Mouse (Mus musculus) erythroid progenitor cell, adult 5-6 weeks (primary cell): ENCODE measurements around the gene Fgfr1op. TPM values are rescaled to one million over a fixed set of nuclear protein-coding genes. Genes with fewer than 3 reads are reported as not detected.

ENCODE experiments used
- total RNA-seq, 2 experiments: library from RNA; stranded (forward) in 1 of 2; stranded (reverse) in 1 of 2; fragments of 150-400 nt in 1 of 2; fragments of 186-747, 209-891 nt in 1 of 2; gene quantifications; 2 replicates each; pipeline versions ENCODE4 v1.2.3 to v1.2.4; 2015 to 2017; ENCODE audit warnings: low replicate concordance in 2 of 2

Gene Fgfr1op
- total RNA-seq, 2 experiments from 2014 or later: 23.5 to 28.3 TPM

Other genes starting within 250 kb of the Fgfr1op start
- gene Tagap, start 239.5 kb upstream of the Fgfr1op start, total RNA-seq (2015; ENCODE audit: low replicate concordance): 3.4 and 14.8 TPM in 2 replicates
- gene Tagap, start 239.5 kb upstream of the Fgfr1op start, total RNA-seq (2017; ENCODE audit: low replicate concordance): 3.1 and 4.4 TPM in 2 replicates
- 27.8 and 39.0 TPM in 2 replicates for gene Rsph3a, start 219.9 kb upstream of the Fgfr1op start, total RNA-seq (2015; ENCODE audit: low replicate concordance)
- 1.5 and 19.5 TPM in 2 replicates for gene Rsph3a, start 219.9 kb upstream of the Fgfr1op start, total RNA-seq (2017; ENCODE audit: low replicate concordance)
- not detected in 2 replicates for gene Gm49673, start 17.7 kb upstream of the Fgfr1op start, total RNA-seq (2015; ENCODE audit: low replicate concordance)
- 4.9 TPM in 1 of 2 replicates, not detected in the other for gene Gm49673, start 17.7 kb upstream of the Fgfr1op start, total RNA-seq (2017; ENCODE audit: low replicate concordance)
- gene Rnaset2a, start 17.4 kb upstream of the Fgfr1op start, total RNA-seq (2015; ENCODE audit: low replicate concordance): 15.1 and 28.5 TPM in 2 replicates
- 1.3 and 6.6 TPM in 2 replicates for gene Rnaset2a, start 17.4 kb upstream of the Fgfr1op start, total RNA-seq (2017; ENCODE audit: low replicate concordance)
- not detected in 2 replicates for gene Ccr6, start 70.5 kb downstream of the Fgfr1op start, total RNA-seq (2015; ENCODE audit: low replicate concordance)
- gene Ccr6, start 70.5 kb downstream of the Fgfr1op start, total RNA-seq (2017; ENCODE audit: low replicate concordance): not detected in 2 replicates
- gene Mpc1, start 117.4 kb downstream of the Fgfr1op start, total RNA-seq (2015; ENCODE audit: low replicate concordance): 62.5 and 64.2 TPM in 2 replicates
- gene Mpc1, start 117.4 kb downstream of the Fgfr1op start, total RNA-seq (2017; ENCODE audit: low replicate concordance): 29.8 and 39.3 TPM in 2 replicates
- gene Sft2d1, start 145.6 kb downstream of the Fgfr1op start, total RNA-seq (2015; ENCODE audit: low replicate concordance): 39.4 and 82.9 TPM in 2 replicates
- 7.9 and 21.1 TPM in 2 replicates for gene Sft2d1, start 145.6 kb downstream of the Fgfr1op start, total RNA-seq (2017; ENCODE audit: low replicate concordance)
- not detected in 2 replicates for gene Prr18, start 172.0 kb downstream of the Fgfr1op start, total RNA-seq (2015; ENCODE audit: low replicate concordance)
- gene Prr18, start 172.0 kb downstream of the Fgfr1op start, total RNA-seq (2017; ENCODE audit: low replicate concordance): 0.53 TPM in 1 of 2 replicates, not detected in the other
- gene T2, start 190.5 kb downstream of the Fgfr1op start, total RNA-seq (2015; ENCODE audit: low replicate concordance): not detected in 2 replicates
- gene T2, start 190.5 kb downstream of the Fgfr1op start, total RNA-seq (2017; ENCODE audit: low replicate concordance): not detected in 2 replicates